Mouse (Mus musculus): ENCODE data around the gene Pdss2. TPM values are rescaled to one million over a fixed set of nuclear protein-coding genes. Genes with fewer than 3 reads are reported as not detected.
"Not testable (repeated sequence)": the region's sequence is repeated elsewhere in the genome, so short reads cannot be mapped to it uniquely, and the experiment has no call there.

Gene Pdss2
- polyA plus RNA-seq, 1 experiment from 2014 or later, result 17.6 TPM

DNA sequence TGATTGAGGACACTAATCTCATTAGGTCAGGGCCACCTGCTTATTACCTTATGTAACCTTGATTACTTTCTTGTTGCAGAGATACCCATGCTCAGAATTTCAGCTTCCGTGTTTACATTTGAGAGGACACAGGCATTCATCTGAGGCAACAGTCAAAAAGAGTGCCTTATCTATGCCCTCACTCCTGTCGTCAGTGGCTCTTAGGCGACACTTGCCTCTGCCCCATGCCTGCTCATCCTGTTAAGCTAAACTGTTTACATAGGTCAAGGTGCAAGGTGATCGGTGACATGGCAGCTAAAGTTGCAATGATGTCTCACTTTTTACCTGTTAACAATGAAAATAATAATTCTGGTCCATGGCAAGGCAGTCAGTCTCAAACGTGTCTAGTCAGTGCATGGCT, 163.3 kb downstream of the Pdss2 start:
- no peak overlapping the region for H3K9ac ChIP-seq (ENCODE audit: low read depth, low read length)
- 82% methylated on average over 5 of the region's 5 CpGs for WGBS
- H3K4me3 ChIP-seq (ENCODE audit: low read length), result no peak overlapping the region
- no peaks in the 10 kb centered on the region for H3K36me3 ChIP-seq (ENCODE audit: control insufficient read depth, insufficient read depth, low read length)
- no peak overlapping the region for H3K4me2 ChIP-seq (replicated peaks; ENCODE audit: low read depth, low read length)
- ATAC-seq (ENCODE audit: low FRiP score, low TSS enrichment), result no peak
- no peak overlapping the region for H3K27ac ChIP-seq (ENCODE audit: low read depth, low read length)
- no peaks in the 10 kb centered on the region for H3K27me3 ChIP-seq (ENCODE audit: control insufficient read depth, insufficient read depth, low read length)
- H3K9me3 ChIP-seq (ENCODE audit: control insufficient read depth, low read length), result no peaks in the 10 kb centered on the region
- no peaks in the 10 kb centered on the region for H3K4me1 ChIP-seq (ENCODE audit: control insufficient read depth, insufficient read depth, low read length)

DNA sequence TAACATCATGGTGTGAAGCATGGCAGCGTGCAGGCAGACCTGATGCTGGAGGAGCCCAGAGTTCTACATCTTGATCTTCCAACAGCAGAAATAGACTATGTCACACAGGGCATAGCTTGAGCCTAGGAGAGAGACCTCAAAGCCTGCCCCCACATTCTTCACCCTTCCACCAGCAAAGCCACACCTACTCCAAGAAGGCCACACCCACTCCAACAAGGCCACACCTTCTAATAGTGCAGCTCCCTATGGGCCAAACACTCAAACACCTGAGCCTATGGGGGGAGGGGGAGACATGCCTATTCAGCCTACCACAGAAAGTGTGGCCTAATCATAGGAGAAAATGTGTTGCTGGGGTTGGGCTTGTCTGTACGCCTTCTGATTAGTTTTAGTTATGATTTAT, 171.6 kb downstream of the Pdss2 start:
- no peaks in the 10 kb centered on the region for H3K27me3 ChIP-seq (ENCODE audit: control insufficient read depth, insufficient read depth, low read length)

DNA sequence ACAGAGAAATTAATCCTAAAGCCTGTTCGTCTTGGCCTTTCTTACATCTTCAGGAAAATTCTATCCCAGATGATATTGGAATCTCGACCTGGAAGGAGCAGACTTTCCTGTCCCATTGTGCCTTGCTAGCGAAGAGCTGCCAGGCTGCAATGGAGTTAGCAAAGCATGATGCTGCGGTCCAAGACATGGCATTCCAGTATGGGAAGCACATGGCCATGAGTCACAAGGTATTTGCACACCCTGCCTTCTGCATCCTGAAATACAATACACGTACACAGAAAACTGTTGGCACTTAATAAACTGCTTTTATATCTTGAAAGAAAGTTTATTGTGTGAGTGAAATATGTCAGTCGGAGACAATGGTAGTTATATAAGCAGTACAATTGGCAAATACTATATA, 172.5 kb downstream of the Pdss2 start:
- Histone ChIP-seq H3K36me3 (ENCODE audit: control insufficient read depth, insufficient read depth, low read length) (no peaks in the 10 kb centered on the region), H3K9me3 (ENCODE audit: control insufficient read depth, low read length) (no peaks in the 10 kb centered on the region), H3K9ac (ENCODE audit: low read depth, low read length) (no peak overlapping the region), H3K27ac (ENCODE audit: low read depth, low read length) (no peak overlapping the region), H3K27me3 (ENCODE audit: control insufficient read depth, insufficient read depth, low read length) (no peaks in the 10 kb centered on the region), H3K4me3 (ENCODE audit: low read length) (no peak overlapping the region), H3K4me1 (ENCODE audit: control insufficient read depth, insufficient read depth, low read length) (no peaks in the 10 kb centered on the region), H3K4me2 (replicated peaks; ENCODE audit: low read depth, low read length) (no peak overlapping the region)
- no peak for ATAC-seq (ENCODE audit: low FRiP score, low TSS enrichment)
- WGBS, result 89% methylated on average over 6 of the region's 6 CpGs

More for the DNA sequence above, 171.6 kb downstream of the Pdss2 start:
- H3K4me1 ChIP-seq (ENCODE audit: control insufficient read depth, insufficient read depth, low read length), result no peaks in the 10 kb centered on the region
- H3K27ac ChIP-seq (ENCODE audit: low read depth, low read length), result no peak overlapping the region
- H3K9me3 ChIP-seq (ENCODE audit: control insufficient read depth, low read length), result no peaks in the 10 kb centered on the region
- no peak overlapping the region for H3K4me2 ChIP-seq (replicated peaks; ENCODE audit: low read depth, low read length)
- WGBS, result 95% methylated on average over 2 of the region's 2 CpGs
- H3K9ac ChIP-seq (ENCODE audit: low read depth, low read length), result no peak overlapping the region
- no peak for ATAC-seq (ENCODE audit: low FRiP score, low TSS enrichment)
- no peaks in the 10 kb centered on the region for H3K36me3 ChIP-seq (ENCODE audit: control insufficient read depth, insufficient read depth, low read length)
- no peak overlapping the region for H3K4me3 ChIP-seq (ENCODE audit: low read length)

DNA sequence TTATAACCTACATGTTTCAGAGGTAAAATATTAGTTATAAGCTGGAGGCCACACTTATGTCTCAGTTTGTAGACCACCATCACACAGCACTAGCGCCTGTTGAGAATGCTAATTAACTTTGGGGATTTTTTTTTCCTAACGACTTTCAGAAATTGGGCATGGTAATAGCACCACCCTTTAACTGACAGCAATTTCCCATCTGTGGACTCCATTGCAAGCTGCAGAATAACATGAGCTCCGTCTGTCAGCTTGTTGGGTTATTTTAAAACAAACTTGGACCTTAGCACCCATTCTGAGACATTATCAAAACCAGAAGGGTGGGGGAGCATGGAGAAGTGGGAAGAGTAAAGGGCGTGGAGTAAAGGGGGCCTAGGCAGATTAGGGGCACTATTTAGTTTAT, 174.5 kb downstream of the Pdss2 start:
- ATAC-seq (ENCODE audit: low FRiP score, low TSS enrichment), result no peak
- no peaks in the 10 kb centered on the region for H3K27me3 ChIP-seq (ENCODE audit: control insufficient read depth, insufficient read depth, low read length)
- H3K9me3 ChIP-seq (ENCODE audit: control insufficient read depth, low read length), result no peaks in the 10 kb centered on the region
- no peak overlapping the region for H3K27ac ChIP-seq (ENCODE audit: low read depth, low read length)
- no peak overlapping the region for H3K4me2 ChIP-seq (replicated peaks; ENCODE audit: low read depth, low read length)
- 85% methylated on average over 4 of the region's 4 CpGs for WGBS
- H3K4me1 ChIP-seq (ENCODE audit: control insufficient read depth, insufficient read depth, low read length), result no peaks in the 10 kb centered on the region
- no peaks in the 10 kb centered on the region for H3K36me3 ChIP-seq (ENCODE audit: control insufficient read depth, insufficient read depth, low read length)
- no peak overlapping the region for H3K4me3 ChIP-seq (ENCODE audit: low read length)
- H3K9ac ChIP-seq (ENCODE audit: low read depth, low read length), result no peak overlapping the region

DNA sequence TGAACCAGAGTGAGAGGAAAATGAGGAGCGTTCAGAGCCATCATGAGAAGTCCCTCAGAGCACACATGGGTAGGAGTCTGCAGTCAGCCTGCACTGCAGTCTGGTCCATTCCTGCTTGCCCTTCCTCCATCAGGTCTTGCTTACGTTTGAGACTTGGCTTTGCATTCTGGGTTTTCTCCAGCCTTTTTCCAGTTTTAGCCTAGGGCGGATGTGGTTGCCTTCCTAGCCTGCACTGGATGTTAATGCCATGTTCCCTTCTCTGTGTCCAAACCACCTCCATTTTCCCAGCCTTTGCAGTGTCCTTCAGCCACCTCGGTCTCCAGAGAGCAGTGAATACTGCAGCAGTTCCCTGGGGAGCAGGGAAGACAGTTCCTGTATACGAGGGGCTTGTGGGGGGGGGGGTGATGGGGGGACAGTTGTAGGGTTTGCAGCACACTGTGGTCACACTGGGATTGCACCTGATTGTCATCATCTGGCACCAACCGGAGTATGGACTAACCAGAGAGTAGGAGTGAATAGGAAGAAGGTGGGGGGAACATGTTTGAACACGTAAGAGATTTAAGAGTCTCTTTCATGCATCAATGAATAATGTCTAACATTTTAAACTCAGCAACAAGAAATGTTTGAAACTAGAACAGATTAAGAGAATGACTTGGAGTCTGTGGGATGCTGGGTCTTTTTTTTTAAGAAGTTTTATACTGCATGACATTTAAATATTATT, 178.5 kb downstream of the Pdss2 start:
- no peaks in the 10 kb centered on the region for H3K9me3 ChIP-seq (ENCODE audit: control insufficient read depth, low read length)
- no peak overlapping the region for H3K9ac ChIP-seq (ENCODE audit: low read depth, low read length)
- no peak overlapping the region for H3K4me2 ChIP-seq (replicated peaks; ENCODE audit: low read depth, low read length)
- H3K27me3 ChIP-seq (ENCODE audit: control insufficient read depth, insufficient read depth, low read length), result no peaks in the 10 kb centered on the region
- no peaks in the 10 kb centered on the region for H3K36me3 ChIP-seq (ENCODE audit: control insufficient read depth, insufficient read depth, low read length)
- ATAC-seq (ENCODE audit: low FRiP score, low TSS enrichment), result no peak
- no peak overlapping the region for H3K27ac ChIP-seq (ENCODE audit: low read depth, low read length)
- H3K4me1 ChIP-seq (ENCODE audit: control insufficient read depth, insufficient read depth, low read length), result no peaks in the 10 kb centered on the region
- WGBS, result 70% methylated on average over 7 of the region's 7 CpGs
- H3K4me3 ChIP-seq (ENCODE audit: low read length), result no peak overlapping the region

DNA sequence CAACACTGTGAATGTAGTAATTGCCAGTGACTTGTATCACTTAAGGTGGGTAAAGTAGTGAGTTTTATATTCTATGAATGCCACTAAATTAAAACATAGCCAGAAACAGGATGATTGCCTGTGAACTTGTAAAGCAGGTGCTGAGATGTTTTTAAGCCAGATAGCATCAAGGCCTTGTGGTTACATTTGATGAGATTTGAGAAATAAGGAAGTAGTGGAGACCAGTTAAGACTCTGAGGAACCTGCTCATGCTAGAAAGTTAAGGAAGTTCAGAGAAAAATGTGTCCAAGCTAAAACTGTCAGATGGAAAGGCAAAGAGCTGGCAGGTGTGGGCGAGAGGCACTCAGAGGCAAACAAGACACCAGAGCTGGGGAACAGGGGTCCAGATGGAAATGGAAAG, 184.8 kb downstream of the Pdss2 start:
- no peaks in the 10 kb centered on the region for H3K27me3 ChIP-seq (ENCODE audit: control insufficient read depth, insufficient read depth, low read length)
- 81% methylated on average over 1 of the region's 1 CpGs for WGBS
- H3K9ac ChIP-seq (ENCODE audit: low read depth, low read length), result no peak overlapping the region
- no peaks in the 10 kb centered on the region for H3K9me3 ChIP-seq (ENCODE audit: control insufficient read depth, low read length)
- H3K4me1 ChIP-seq (ENCODE audit: control insufficient read depth, insufficient read depth, low read length), result no peaks in the 10 kb centered on the region
- H3K36me3 ChIP-seq (ENCODE audit: control insufficient read depth, insufficient read depth, low read length), result no peaks in the 10 kb centered on the region
- H3K4me3 ChIP-seq (ENCODE audit: low read length), result no peak overlapping the region
- H3K4me2 ChIP-seq (replicated peaks; ENCODE audit: low read depth, low read length), result no peak overlapping the region
- H3K27ac ChIP-seq (ENCODE audit: low read depth, low read length), result no peak overlapping the region
- no peak for ATAC-seq (ENCODE audit: low FRiP score, low TSS enrichment)

DNA sequence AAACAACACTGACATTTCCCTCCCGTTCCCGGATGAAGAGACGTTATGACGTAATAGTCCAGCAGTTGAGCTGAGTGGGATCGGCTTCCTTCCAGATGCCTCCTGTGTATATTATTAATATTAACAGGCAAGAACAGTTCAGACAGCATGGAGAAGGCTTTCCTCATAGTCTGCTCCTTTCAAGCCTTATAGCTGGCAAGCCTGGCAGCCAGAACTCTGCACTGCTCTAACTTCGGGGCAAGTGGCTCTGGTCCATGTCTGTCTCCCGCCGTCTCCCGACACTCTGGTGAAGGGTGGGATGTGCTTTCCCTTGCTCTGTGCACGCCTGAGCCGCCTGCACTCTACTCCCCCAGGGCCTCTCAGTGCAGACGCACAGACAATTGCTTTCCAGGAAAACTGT, 185.6 kb downstream of the Pdss2 start:
- H3K4me2 ChIP-seq (replicated peaks; ENCODE audit: low read depth, low read length), result no peak overlapping the region
- no peaks in the 10 kb centered on the region for H3K27me3 ChIP-seq (ENCODE audit: control insufficient read depth, insufficient read depth, low read length)
- H3K9ac ChIP-seq (ENCODE audit: low read depth, low read length), result no peak overlapping the region
- H3K9me3 ChIP-seq (ENCODE audit: control insufficient read depth, low read length), result no peaks in the 10 kb centered on the region
- H3K36me3 ChIP-seq (ENCODE audit: control insufficient read depth, insufficient read depth, low read length), result no peaks in the 10 kb centered on the region
- WGBS, result 74% methylated on average over 12 of the region's 12 CpGs
- H3K4me3 ChIP-seq (ENCODE audit: low read length), result no peak overlapping the region
- H3K27ac ChIP-seq (ENCODE audit: low read depth, low read length), result no peak overlapping the region
- H3K4me1 ChIP-seq (ENCODE audit: control insufficient read depth, insufficient read depth, low read length), result no peaks in the 10 kb centered on the region
- no peak for ATAC-seq (ENCODE audit: low FRiP score, low TSS enrichment)

DNA sequence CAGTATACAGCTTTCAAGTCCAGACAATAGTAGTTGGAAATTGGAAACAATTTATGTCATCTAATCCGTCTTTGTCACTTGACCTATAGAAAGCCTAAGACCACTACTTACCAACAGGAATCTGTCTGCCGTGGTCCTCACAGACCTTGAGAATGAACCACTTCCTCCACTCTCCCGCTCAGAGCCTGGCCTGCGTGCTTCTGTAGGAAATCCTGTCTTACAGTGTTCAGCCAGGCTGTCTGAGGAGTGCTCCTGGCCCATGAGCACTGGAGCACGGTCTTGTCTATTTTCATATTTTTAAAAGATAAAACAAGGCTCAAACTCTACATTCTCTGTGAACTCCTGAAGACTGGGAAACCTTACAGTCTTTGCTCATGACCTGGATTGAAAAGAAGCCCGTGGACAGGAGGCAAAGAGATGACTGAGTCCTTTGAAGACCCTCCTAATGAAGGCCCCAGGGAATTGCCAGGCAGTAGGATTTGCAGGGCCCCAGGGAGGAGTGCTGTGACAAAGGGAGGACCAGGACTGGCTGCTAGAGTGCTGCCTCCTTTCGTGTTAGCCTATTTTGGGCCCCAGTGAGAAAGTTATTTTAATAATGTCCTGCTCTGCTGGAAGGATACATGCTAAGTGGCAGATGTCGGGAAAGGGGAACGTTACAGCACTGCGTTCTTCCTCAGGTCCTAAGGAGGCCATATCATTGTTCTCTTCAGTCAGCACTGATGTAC, 188.4 kb downstream of the Pdss2 start:
- no peak for ATAC-seq (ENCODE audit: low FRiP score, low TSS enrichment)
- WGBS, result 72% methylated on average over 10 of the region's 10 CpGs
- no peaks in the 10 kb centered on the region for H3K27me3 ChIP-seq (ENCODE audit: control insufficient read depth, insufficient read depth, low read length)
- H3K4me1 ChIP-seq (ENCODE audit: control insufficient read depth, insufficient read depth, low read length), result no peaks in the 10 kb centered on the region
- H3K4me3 ChIP-seq (ENCODE audit: low read length), result no peak overlapping the region
- H3K36me3 ChIP-seq (ENCODE audit: control insufficient read depth, insufficient read depth, low read length), result no peaks in the 10 kb centered on the region
- H3K9ac ChIP-seq (ENCODE audit: low read depth, low read length), result no peak overlapping the region
- H3K4me2 ChIP-seq (replicated peaks; ENCODE audit: low read depth, low read length), result no peak overlapping the region
- H3K27ac ChIP-seq (ENCODE audit: low read depth, low read length), result no peak overlapping the region
- H3K9me3 ChIP-seq (ENCODE audit: control insufficient read depth, low read length), result no peaks in the 10 kb centered on the region

DNA sequence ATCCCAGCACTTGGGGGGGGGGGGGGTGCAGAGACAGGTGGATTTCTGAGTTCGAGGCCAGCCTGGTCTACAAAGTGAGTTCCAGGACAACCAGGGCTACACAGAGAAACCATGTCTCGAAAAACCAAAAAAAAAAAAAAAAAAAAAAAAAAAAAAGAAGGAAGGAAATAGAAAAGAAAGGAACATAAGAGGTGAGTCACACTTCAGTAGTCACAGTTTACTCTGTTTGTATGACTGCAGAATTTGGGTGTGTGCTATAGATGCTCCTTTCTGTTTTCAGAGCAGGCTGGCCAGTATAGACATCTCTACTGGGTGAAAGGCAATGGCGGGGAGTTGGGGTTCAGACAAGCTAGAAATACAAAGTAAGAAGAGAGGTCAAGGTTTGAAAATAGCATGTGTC, 189.9 kb downstream of the Pdss2 start:
- H3K9ac ChIP-seq (ENCODE audit: low read depth, low read length); ATAC-seq (ENCODE audit: low FRiP score, low TSS enrichment); H3K9me3 ChIP-seq (ENCODE audit: control insufficient read depth, low read length); H3K36me3 ChIP-seq (ENCODE audit: control insufficient read depth, insufficient read depth, low read length); H3K27ac ChIP-seq (ENCODE audit: low read depth, low read length); H3K4me1 ChIP-seq (ENCODE audit: control insufficient read depth, insufficient read depth, low read length); H3K4me3 ChIP-seq (ENCODE audit: low read length); H3K27me3 ChIP-seq (ENCODE audit: control insufficient read depth, insufficient read depth, low read length); H3K4me2 ChIP-seq (replicated peaks; ENCODE audit: low read depth, low read length): not testable (repeated sequence)
- WGBS, result 90% methylated on average over 3 of the region's 3 CpGs
